Mouse (Mus musculus) small intestine, adult 2 months (tissue): Measurements from ENCODE around the gene Smad5. TPM values are rescaled to one million over a fixed set of nuclear protein-coding genes. Genes with fewer than 3 reads are reported as not detected.

Experiments
- H3K27ac ChIP-seq: fragments of 200-500 bp; 2 replicates; pipeline ENCODE4 v1.5.1; 2012; ENCODE audit warnings: low read depth, low read length, control low read depth, inconsistent platforms; ENCODE audit not compliant: insufficient read depth
- H3K27me3 ChIP-seq: fragments of 200-500 bp; 2 replicates; pipeline ENCODE4 v1.6.1; 2012; ENCODE audit warnings: mild to moderate bottlenecking, moderate library complexity, low read length, inconsistent platforms; ENCODE audit not compliant: control insufficient read depth, insufficient read depth
- H3K36me3 ChIP-seq: fragments of 200-500 bp; 2 replicates; pipeline ENCODE4 v1.6.1; 2012; ENCODE audit warnings: mild to moderate bottlenecking, low read length, control low read depth, inconsistent platforms; ENCODE audit not compliant: control insufficient read depth, insufficient read depth
- H3K4me1 ChIP-seq: fragments of 200-500 bp; 2 replicates; pipeline ENCODE4 v1.6.1; 2012; ENCODE audit warnings: low read length, inconsistent platforms, mixed read lengths; ENCODE audit not compliant: control insufficient read depth, insufficient read depth, insufficient read length
- H3K4me3 ChIP-seq: fragments of 200-500 bp; 2 replicates; pipeline ENCODE4 v1.5.1; 2012; ENCODE audit warnings: low read depth, mild to moderate bottlenecking, control low read depth, inconsistent platforms, low read length, moderate library complexity
- CTCF ChIP-seq: fragments of 200-500 bp; IDR thresholded peaks from 2 replicates; pipeline ENCODE4 v1.5.1; 2012; ENCODE audit warnings: low read depth, mild to moderate bottlenecking, control low read depth, inconsistent platforms, low read length, moderate library complexity, mixed read lengths; ENCODE audit not compliant: insufficient replicate concordance, insufficient read length; ENCODE audit errors: extremely low read depth
- POLR2A ChIP-seq: fragments of 200-500 bp; IDR thresholded peaks from 2 replicates; pipeline ENCODE4 v1.6.1; 2012; ENCODE audit warnings: low read depth, mild to moderate bottlenecking, control low read depth, inconsistent platforms, low read length, moderate library complexity
- WGBS: fragments of 180-500 bp; shearing (Covaris S2); methylation state at CpG from one replicate; pipeline ENCODE4 v1.1.7; 2018; 5-methylcytosine and 5-hydroxymethylcytosine counted together
- polyA plus RNA-seq: library from polyadenylated mRNA; depleted of rRNA; stranded (reverse); fragments of >200 nt; gene quantifications from 2 replicates; pipeline ENCODE4 v1.2.3, GENCODE M21; 2012

Gene Smad5
- polyA plus RNA-seq, 1 experiment: 6.3 TPM

- WGBS: 86% methylated on average over 5 of the region's 5 CpGs
- Histone ChIP-seq H3K27ac (no peak overlapping the region), H3K4me3 (no peak overlapping the region), H3K4me1 (no peaks in the 10 kb centered on the region), H3K27me3 (no peaks in the 10 kb centered on the region), H3K36me3 (no peaks in the 10 kb centered on the region)
- TF ChIP-seq POLR2A (no peak), CTCF (no peak)
Measured at GRCm38 (mm10) chr13:56695701-56696100, 7.1 kb upstream of the Smad5 start.

GRCm38 (mm10) chr13:56696699-56697098, 6.1 kb upstream of the Smad5 start:
- Histone ChIP-seq H3K27ac (no peak overlapping the region), H3K4me1 (no peaks in the 10 kb centered on the region), H3K4me3 (no peak overlapping the region), H3K36me3 (no peaks in the 10 kb centered on the region), H3K27me3 (no peaks in the 10 kb centered on the region)
- TF ChIP-seq POLR2A (no peak), CTCF (no peak)
- WGBS: 82% methylated on average over 5 of the region's 5 CpGs

GRCm38 (mm10) chr13:56697171-56697570, 5.6 kb upstream of the Smad5 start:
- H3K4me1 ChIP-seq: no peaks in the 10 kb centered on the region
- no peak overlapping the region for H3K27ac ChIP-seq
- no peaks in the 10 kb centered on the region for H3K36me3 ChIP-seq
- no peak overlapping the region for H3K4me3 ChIP-seq
- 98% methylated on average over 2 of the region's 2 CpGs for WGBS
- H3K27me3 ChIP-seq: no peaks in the 10 kb centered on the region
- TF ChIP-seq POLR2A (no peak), CTCF (no peak)

- no peak overlapping the region for H3K4me3 ChIP-seq
- 11% methylated on average over 9 of the region's 9 CpGs for WGBS
- H3K27me3 ChIP-seq: no peaks in the 10 kb centered on the region
- peaks cover 3% of the 10 kb centered on the region for H3K4me1 ChIP-seq
- no peaks in the 10 kb centered on the region for H3K36me3 ChIP-seq
- TF ChIP-seq CTCF (no peak), POLR2A (no peak)
- no peak overlapping the region for H3K27ac ChIP-seq
Measured at GRCm38 (mm10) chr13:56698391-56698790, 4.4 kb upstream of the Smad5 start.

- Histone ChIP-seq H3K27me3 (no peaks in the 10 kb centered on the region), H3K4me1 (peaks cover 8% of the 10 kb centered on the region), H3K36me3 (no peaks in the 10 kb centered on the region), H3K27ac (no peak overlapping the region), H3K4me3 (no peak overlapping the region)
- TF ChIP-seq POLR2A (no peak), CTCF (peak; percentile 38; the same call in 1 of the 2 replicates)
- WGBS: 90% methylated on average over 2 of the region's 2 CpGs
Measured at GRCm38 (mm10) chr13:56699370-56699769, 3.4 kb upstream of the Smad5 start.

GRCm38 (mm10) chr13:56700981-56701380, 1.8 kb upstream of the Smad5 start:
- Histone ChIP-seq H3K4me1 (peaks cover 17% of the 10 kb centered on the region), H3K4me3 (no peak overlapping the region), H3K27me3 (no peaks in the 10 kb centered on the region), H3K36me3 (no peaks in the 10 kb centered on the region), H3K27ac (no peak overlapping the region)
- WGBS: 84% methylated on average over 1 of the region's 1 CpGs
- no peak for TF ChIP-seq CTCF
- TF ChIP-seq POLR2A: no peak

- no peak overlapping the region for H3K27ac ChIP-seq
- no peak for TF ChIP-seq CTCF
- no peak for TF ChIP-seq POLR2A
- 72% methylated on average over 10 of the region's 10 CpGs for WGBS
- no peak overlapping the region for H3K4me3 ChIP-seq
- peaks cover 17% of the 10 kb centered on the region for H3K4me1 ChIP-seq
- no peaks in the 10 kb centered on the region for H3K27me3 ChIP-seq
- no peaks in the 10 kb centered on the region for H3K36me3 ChIP-seq
Measured at GRCm38 (mm10) chr13:56701924-56702323, 886 bp upstream of the Smad5 start.
